Mouse (Mus musculus) intestine, embryonic 16.5 days (tissue): ENCODE measurements around the gene Zfp740. TPM values are rescaled to one million over a fixed set of nuclear protein-coding genes. Genes with fewer than 3 reads are reported as not detected.
A peak's percentile ranks its signal among the peaks of the same experiment; 100 is the strongest.

Source experiments
- ATAC-seq: fragments of 200-750 bp; cut with Nextera tagmentation; 2 replicates; pipeline ENCODE4 v1.8.0; 2017; ENCODE audit warnings: moderate TSS enrichment, moderate library complexity
- H3K27ac ChIP-seq: fragments of 300-500 bp; sonication (generic); 2 replicates; pipeline ENCODE4 v1.5.1; 2014; ENCODE audit warnings: mild to moderate bottlenecking, low read length
- H3K27me3 ChIP-seq: fragments of 300-500 bp; sonication (generic); replicated peaks from 2 replicates; pipeline ENCODE4 v1.6.1; 2014; ENCODE audit warnings: low read length, control low read depth, mixed read lengths; ENCODE audit not compliant: control insufficient read depth, insufficient read depth
- H3K36me3 ChIP-seq: fragments of 300-500 bp; sonication (generic); 2 replicates; pipeline ENCODE4 v1.6.1; 2014; ENCODE audit warnings: low read length, control low read depth; ENCODE audit not compliant: control insufficient read depth, insufficient read depth
- H3K4me1 ChIP-seq: fragments of 300-500 bp; sonication (generic); 2 replicates; pipeline ENCODE4 v1.6.1; 2014; ENCODE audit warnings: low read length, control low read depth, mixed read lengths; ENCODE audit not compliant: control insufficient read depth, insufficient read depth
- H3K4me2 ChIP-seq: fragments of 300-500 bp; sonication (generic); 2 replicates; pipeline ENCODE4 v1.6.1; 2014; ENCODE audit warnings: low read depth, low read length, control low read depth
- H3K4me3 ChIP-seq: fragments of 300-500 bp; sonication (generic); 2 replicates; pipeline ENCODE4 v1.5.1; 2014; ENCODE audit warnings: mild to moderate bottlenecking, low read length
- H3K9ac ChIP-seq: fragments of 300-500 bp; sonication (generic); 2 replicates; pipeline ENCODE4 v1.6.1; 2014; ENCODE audit warnings: low read depth, low read length
- H3K9me3 ChIP-seq: fragments of 300-500 bp; sonication (generic); 2 replicates; pipeline ENCODE4 v1.6.1; 2016; ENCODE audit warnings: low read length, control low read depth; ENCODE audit not compliant: control insufficient read depth
- WGBS: fragments of 180-500 bp; shearing (Covaris S2); extraction: QIAGEN DNeasy Blood & Tissue Kit; methylation state at CpG from one replicate; pipeline ENCODE4 v1.1.7; 2014; 5-methylcytosine and 5-hydroxymethylcytosine counted together
- polyA plus RNA-seq: library from polyadenylated mRNA; unstranded; fragments of >200 nt; fragmentation: Nextera tagmentation; extraction: Ambion mirVana; gene quantifications from 2 replicates; pipeline ENCODE4 v1.2.1, GENCODE M21; 2015

The Zfp740 gene
- polyA plus RNA-seq, 1 experiment from 2014 or later = 33.6 TPM

DNA sequence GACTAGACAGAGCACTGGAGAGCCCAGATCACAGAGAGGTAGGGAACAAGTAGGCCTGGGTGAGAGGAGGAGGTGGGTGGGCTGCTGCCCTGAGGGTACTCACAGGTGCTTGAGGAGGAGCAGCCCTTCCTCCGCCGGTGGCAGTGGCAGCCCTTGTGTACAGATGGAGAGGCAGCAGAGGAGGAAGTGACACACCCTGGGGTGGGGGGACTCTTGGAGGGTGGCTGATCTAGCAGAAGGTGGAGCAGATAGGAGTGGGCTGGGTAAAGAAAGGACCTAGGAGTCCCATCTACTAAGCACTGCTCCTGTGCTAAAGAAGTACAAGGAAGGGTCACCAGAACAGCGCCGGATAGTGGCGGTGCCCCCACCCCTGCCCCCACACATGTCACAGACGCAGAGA lies 28.7 kb downstream of the Zfp740 start, which contains the start of gene Itgb7:
Itgb7 (minus strand) TSS at position 197 of the 400 bp plus-strand sequence.
- H3K27me3 ChIP-seq = no peaks in the 10 kb centered on the region
- no peak within 1 kb of the TSS for H3K9ac ChIP-seq
- peaks cover 21% of the 10 kb centered on the region for H3K4me1 ChIP-seq
- peak; percentile 24 for ATAC-seq
- H3K4me2 ChIP-seq = peak within 1 kb of the TSS; percentile 15
- H3K9me3 ChIP-seq = no peaks in the 10 kb centered on the region
- H3K4me3 ChIP-seq = no peak within 1 kb of the TSS
- H3K36me3 ChIP-seq = no peaks in the 10 kb centered on the region
- H3K27ac ChIP-seq = no peak within 1 kb of the TSS
- WGBS = 44% methylated on average over 6 of the region's 6 CpGs

DNA sequence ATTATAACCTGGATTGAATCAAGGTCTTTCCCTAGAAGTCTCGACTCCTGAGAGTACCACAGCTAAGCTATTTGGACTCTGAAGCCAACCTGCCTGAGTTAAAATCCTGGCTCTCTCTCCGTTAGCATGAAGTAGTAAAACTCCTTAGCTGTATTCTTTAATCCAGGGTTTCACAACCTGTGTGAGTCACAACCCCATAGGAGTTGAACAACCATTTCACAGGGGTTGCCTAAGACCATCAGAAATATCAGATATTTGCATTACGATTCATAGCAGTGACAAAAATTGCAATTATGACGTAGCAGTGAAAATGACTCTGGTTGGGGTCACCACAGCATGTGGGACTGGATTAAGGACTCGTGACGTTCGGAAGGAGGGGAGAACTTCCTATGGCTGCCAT lies 29.7 kb downstream of the Zfp740 start:
- Histone ChIP-seq H3K9ac (no peak overlapping the region), H3K4me2 (no peak overlapping the region), H3K4me3 (no peak overlapping the region), H3K27me3 (no peaks in the 10 kb centered on the region), H3K36me3 (no peaks in the 10 kb centered on the region), H3K27ac (no peak overlapping the region), H3K9me3 (no peaks in the 10 kb centered on the region), H3K4me1 (peaks cover 21% of the 10 kb centered on the region)
- WGBS = 81% methylated on average over 7 of the region's 7 CpGs
- no peak for ATAC-seq

DNA sequence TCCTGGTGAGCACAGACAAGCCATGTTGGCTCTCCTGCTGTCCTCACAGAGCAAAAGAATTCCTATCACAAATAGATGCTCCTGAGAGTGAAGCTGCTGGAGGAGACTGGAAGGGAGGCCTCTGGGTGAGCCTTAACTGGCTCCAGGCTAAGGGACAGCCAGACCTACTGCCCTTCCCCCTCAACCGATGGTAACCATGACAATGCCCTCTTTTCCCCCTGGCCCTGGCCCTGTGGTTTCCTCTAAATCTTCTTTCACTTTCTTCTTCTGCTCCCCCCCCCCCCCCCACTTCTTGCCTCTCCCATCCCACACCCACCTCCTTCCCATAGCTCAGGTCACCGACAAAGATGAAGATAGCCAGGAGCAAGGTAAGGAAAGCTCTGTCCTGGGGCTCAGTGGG lies 30.8 kb downstream of the Zfp740 start:
- no peaks in the 10 kb centered on the region for H3K9me3 ChIP-seq
- no peak overlapping the region for H3K4me2 ChIP-seq
- H3K36me3 ChIP-seq = no peaks in the 10 kb centered on the region
- 7% methylated on average over 2 of the region's 2 CpGs for WGBS
- no peak overlapping the region for H3K9ac ChIP-seq
- H3K27me3 ChIP-seq = no peaks in the 10 kb centered on the region
- H3K27ac ChIP-seq = no peak overlapping the region
- H3K4me1 ChIP-seq = peaks cover 21% of the 10 kb centered on the region
- ATAC-seq = no peak
- H3K4me3 ChIP-seq = no peak overlapping the region

DNA sequence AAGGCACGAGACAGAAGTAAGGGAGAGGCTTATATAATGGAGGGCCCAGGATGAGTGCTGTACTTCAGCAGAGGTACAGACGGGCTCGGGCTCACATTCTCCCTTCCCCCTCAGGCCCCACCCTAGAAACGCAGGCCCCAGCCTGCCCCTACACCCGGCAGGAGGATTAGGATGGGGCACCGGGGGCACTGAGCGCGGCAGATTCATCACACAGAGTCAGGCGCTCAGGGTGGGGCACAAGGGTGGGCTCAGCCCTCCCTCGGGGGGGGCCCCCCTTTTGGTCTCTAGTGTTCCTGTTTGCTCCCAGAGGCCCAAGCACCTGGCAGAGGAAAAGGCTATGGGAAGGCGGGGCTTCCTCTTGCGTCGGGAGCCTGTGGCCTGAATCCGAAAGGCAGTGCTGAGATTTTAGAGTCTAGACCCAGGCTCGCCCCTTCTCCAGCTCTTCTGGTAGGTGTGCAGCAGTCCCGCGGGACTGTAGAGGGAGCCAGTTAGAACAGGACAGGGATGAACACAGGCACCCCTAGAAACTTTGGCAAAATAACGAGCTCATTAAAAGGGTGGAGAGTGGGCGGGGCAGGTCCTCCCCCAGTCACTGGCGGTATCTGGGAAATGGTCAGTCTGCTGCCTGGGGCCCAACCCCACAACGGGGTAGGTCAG lies 32.5 kb downstream of the Zfp740 start:
- Histone ChIP-seq H3K27me3 (no peaks in the 10 kb centered on the region), H3K9ac (peak overlapping the region; percentile 61), H3K36me3 (0 out of 2 replicates have a peak, but pooled peaks cover 2% of the 10 kb centered on the region), H3K9me3 (no peaks in the 10 kb centered on the region), H3K27ac (peak overlapping the region; percentile 78), H3K4me3 (peak overlapping the region; percentile 38), H3K4me1 (peaks cover 24% of the 10 kb centered on the region), H3K4me2 (peak overlapping the region; percentile 53)
- ATAC-seq = peak; percentile 88
- 16% methylated on average over 21 of the region's 21 CpGs for WGBS

DNA sequence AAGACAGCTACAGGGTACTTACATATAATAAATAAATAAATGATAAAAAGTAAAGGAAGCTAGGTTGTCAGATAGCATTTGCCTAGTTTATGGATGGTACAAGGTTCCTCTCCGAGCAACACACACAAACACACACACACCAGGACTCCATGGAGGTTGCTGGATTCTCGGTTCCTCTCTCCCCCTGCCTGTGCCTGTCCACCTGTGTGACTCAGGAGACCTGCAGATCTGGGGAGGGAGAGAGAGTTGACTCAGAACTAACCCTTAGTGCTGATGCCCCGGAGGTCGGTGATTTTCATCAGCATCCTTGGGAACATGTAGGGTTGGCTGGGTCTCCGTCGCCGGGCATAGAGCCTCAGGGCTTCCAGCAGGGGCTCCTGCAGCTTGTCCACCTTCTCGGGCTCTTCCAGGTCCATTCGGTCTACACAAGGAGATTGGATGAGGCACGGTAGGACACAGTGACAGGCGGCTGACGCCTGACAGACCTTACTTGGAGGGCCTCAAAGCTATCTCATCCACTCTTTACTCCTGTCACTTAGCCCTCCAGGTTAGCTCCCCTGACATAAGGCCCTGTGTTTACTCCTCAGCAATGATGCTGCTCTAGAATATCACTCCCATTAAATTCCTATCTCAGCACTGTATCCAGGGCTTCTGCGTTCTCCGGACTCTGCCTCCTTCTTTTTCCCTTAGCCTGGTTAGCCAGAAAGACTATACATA lies 35.7 kb downstream of the Zfp740 start:
- Histone ChIP-seq H3K27ac (no peak overlapping the region), H3K9ac (no peak overlapping the region), H3K27me3 (no peaks in the 10 kb centered on the region), H3K4me3 (no peak overlapping the region), H3K4me1 (peaks cover 38% of the 10 kb centered on the region), H3K4me2 (no peak overlapping the region), H3K36me3 (0 out of 2 replicates have a peak, but pooled peaks cover 3% of the 10 kb centered on the region), H3K9me3 (no peaks in the 10 kb centered on the region)
- 86% methylated on average over 14 of the region's 14 CpGs for WGBS
- no peak for ATAC-seq

DNA sequence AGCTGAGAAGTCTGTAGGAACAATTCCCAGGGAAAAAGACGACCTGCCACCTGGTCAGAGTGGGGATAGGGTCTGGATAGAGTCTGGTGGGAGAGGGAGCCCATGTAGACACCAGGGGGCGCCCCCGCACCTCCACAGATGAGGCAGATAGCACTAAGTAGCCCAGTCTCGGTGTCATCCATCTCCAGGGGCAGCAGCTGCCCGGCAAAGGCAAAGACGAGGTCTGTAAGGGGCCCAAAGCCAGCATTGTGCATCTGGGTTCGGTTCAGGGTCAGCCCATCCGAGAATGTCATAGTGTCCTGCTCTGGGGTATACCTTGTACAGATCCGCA lies 36.2 kb downstream of the Zfp740 start:
- 10% methylated on average over 9 of the region's 9 CpGs for WGBS
- H3K9ac ChIP-seq = no peak overlapping the region
- H3K4me2 ChIP-seq = no peak overlapping the region
- H3K27me3 ChIP-seq = no peaks in the 10 kb centered on the region
- H3K27ac ChIP-seq = no peak overlapping the region
- peaks cover 42% of the 10 kb centered on the region for H3K4me1 ChIP-seq
- no peak for ATAC-seq
- no peak overlapping the region for H3K4me3 ChIP-seq
- H3K36me3 ChIP-seq = 0 out of 2 replicates have a peak, but pooled peaks cover 3% of the 10 kb centered on the region
- no peaks in the 10 kb centered on the region for H3K9me3 ChIP-seq

DNA sequence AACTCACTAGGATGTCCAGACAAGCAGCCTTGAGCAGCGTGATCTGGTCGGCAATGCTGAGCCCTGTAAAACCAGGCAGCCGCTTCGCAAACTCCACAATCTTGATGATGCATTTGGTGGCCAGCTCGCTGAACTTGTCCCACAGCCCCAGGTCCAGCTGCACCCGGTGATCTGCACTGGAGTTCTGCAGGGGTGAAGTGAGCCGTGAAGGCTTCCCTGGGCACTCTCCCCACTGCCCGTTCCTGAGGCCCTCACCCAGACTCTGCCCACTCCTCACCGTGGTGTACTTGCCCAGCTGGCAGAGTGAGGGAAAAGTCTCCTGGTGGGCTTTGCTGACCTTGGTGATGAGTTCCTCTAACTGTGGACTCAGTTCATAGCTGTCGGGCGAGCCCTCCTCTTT lies 36.8 kb downstream of the Zfp740 start:
- 0 out of 2 replicates have a peak, but pooled peaks cover 3% of the 10 kb centered on the region for H3K36me3 ChIP-seq
- H3K9me3 ChIP-seq = no peaks in the 10 kb centered on the region
- H3K9ac ChIP-seq = no peak overlapping the region
- peaks cover 41% of the 10 kb centered on the region for H3K4me1 ChIP-seq
- ATAC-seq = no peak
- no peak overlapping the region for H3K4me2 ChIP-seq
- WGBS = 78% methylated on average over 11 of the region's 11 CpGs
- H3K27ac ChIP-seq = no peak overlapping the region
- no peak overlapping the region for H3K4me3 ChIP-seq
- no peaks in the 10 kb centered on the region for H3K27me3 ChIP-seq

DNA sequence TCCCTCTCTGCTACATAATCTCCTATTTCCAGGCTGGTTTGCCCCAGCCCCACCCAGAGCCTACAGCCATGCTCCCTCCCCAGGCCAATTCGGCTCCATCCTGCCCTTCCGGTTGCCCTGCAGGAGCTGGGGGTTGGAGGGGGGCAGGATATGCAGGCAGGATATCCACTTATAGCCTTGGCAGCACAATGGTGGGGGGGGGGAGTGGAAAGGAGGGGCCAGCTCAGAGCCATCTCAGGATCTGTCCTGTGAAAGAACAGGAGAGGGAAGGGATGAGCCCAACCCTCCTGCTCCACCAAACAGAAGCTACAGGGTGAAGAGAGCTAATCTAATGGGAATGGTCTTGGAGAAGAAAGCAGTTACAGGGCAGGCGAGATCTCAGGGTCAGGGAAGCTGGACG lies 37.6 kb downstream of the Zfp740 start:
- Histone ChIP-seq H3K27me3 (no peaks in the 10 kb centered on the region), H3K4me2 (no peak overlapping the region), H3K36me3 (0 out of 2 replicates have a peak, but pooled peaks cover 3% of the 10 kb centered on the region), H3K9ac (no peak overlapping the region), H3K27ac (no peak overlapping the region), H3K4me3 (no peak overlapping the region), H3K4me1 (peaks cover 41% of the 10 kb centered on the region), H3K9me3 (no peaks in the 10 kb centered on the region)
- WGBS = 78% methylated on average over 4 of the region's 4 CpGs
- ATAC-seq = no peak

DNA sequence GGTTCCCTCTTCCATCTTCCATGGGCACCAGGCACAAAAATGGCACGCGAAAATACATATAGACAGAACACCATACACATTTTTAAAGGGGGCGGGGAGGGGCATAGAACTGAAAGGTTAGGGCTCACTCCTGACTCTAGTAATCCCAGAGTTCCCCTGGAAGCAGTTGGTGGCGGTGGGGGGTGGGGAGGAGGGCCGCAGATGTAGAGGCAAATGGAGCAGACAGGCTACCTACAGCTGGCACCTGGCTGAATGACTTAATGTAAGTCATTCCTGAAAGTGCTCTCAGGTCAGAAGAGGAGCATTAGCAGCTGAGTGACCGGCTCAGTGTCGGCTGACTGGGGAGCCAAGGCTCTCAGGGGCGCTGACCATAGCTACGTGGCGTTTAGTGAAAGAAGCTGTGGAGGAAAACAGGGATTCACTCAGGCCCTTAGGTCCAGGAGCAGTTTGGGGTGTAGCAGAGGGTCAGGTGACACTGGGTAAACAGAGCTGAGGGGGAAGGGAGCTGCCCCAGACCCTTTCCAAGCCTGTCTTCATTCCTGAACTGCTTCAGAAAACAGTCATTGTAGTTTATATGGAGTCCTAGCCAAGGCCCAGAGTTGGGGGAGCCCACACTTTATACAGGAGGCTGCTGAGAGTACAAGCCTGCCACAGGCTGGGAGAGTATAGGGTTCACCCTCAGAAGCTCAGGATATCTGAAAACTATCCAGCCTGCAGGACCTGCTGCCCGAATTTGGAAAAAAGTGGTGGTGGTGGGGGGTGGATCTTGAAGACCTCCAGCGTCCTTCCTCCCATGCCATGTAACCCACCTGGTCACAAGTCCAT lies 39.6 kb downstream of the Zfp740 start:
- Histone ChIP-seq H3K9ac (peak overlapping the region; percentile 23; the same call in 1 of the 2 replicates), H3K27ac (peak overlapping the region; percentile 69), H3K9me3 (no peaks in the 10 kb centered on the region), H3K4me1 (peaks cover 36% of the 10 kb centered on the region), H3K36me3 (0 out of 2 replicates have a peak, but pooled peaks cover 3% of the 10 kb centered on the region), H3K4me2 (peak overlapping the region; percentile 96), H3K4me3 (no peak overlapping the region), H3K27me3 (no peaks in the 10 kb centered on the region)
- 45% methylated on average over 12 of the region's 12 CpGs for WGBS
- no peak for ATAC-seq
